Mouse (Mus musculus): ENCODE data around the gene 1700020D05Rik. TPM values are rescaled to one million over a fixed set of nuclear protein-coding genes. Genes with fewer than 3 reads are reported as not detected.
A peak's percentile ranks its signal among the peaks of the same experiment; 100 is the strongest.
"Not testable (repeated sequence)": the region's sequence is repeated elsewhere in the genome, so short reads cannot be mapped to it uniquely, and the experiment has no call there.

The 1700020D05Rik gene
- total and polyA plus RNA-seq, 3 experiments = 0.70 to 0.89 (median 0.82) TPM

- peak overlapping the region; percentile 91 for H3K4me3 ChIP-seq
- DNase-seq = peak; percentile 91 to 93
- intact Hi-C loops (cut with DNase I) = loop anchor here (2.0 kb wide), 1 partner anchor 20 kb away; the partner anchor contains the start of gene Snx32
- peaks cover 14% of the 10 kb centered on the region for H3K36me3 ChIP-seq (ENCODE audit: control insufficient read depth, insufficient read depth, low read length)
- H3K27me3 ChIP-seq (ENCODE audit: control insufficient read depth, insufficient read depth, low read length) = no peaks in the 10 kb centered on the region
- H3K9ac ChIP-seq (ENCODE audit: low read depth, low read length) = peak overlapping the region; percentile 88
- under 1% methylated on average over 59 of the region's 59 CpGs for WGBS
- H3K27ac ChIP-seq = peak overlapping the region; percentile 98
- peaks cover 2% of the 10 kb centered on the region; the same call in 1 of the 2 replicates for H3K4me1 ChIP-seq (ENCODE audit: control insufficient read depth, insufficient read depth, low read length)
- TF ChIP-seq CTCF (IDR thresholded peaks at IDR 0.05) = no peak
- peak; percentile 43; the same call in 1 of the 2 replicates for TF ChIP-seq EP300 (IDR thresholded peaks at IDR 0.05; ENCODE audit: insufficient read depth, low read depth, low read length)
- peak; percentile 94 for TF ChIP-seq POLR2A (IDR thresholded peaks at IDR 0.05; ENCODE audit: insufficient read depth, low read depth, low read length)
- H3K79me2 ChIP-seq (replicated peaks; ENCODE audit: control insufficient read depth, insufficient read depth, low read length) = 0 out of 2 replicates have a peak, but pooled peaks cover 5% of the 10 kb centered on the region
Measured at GRCm38 (mm10) chr19:5490898-5491708, 12.5 kb downstream of the 1700020D05Rik start.

DNA sequence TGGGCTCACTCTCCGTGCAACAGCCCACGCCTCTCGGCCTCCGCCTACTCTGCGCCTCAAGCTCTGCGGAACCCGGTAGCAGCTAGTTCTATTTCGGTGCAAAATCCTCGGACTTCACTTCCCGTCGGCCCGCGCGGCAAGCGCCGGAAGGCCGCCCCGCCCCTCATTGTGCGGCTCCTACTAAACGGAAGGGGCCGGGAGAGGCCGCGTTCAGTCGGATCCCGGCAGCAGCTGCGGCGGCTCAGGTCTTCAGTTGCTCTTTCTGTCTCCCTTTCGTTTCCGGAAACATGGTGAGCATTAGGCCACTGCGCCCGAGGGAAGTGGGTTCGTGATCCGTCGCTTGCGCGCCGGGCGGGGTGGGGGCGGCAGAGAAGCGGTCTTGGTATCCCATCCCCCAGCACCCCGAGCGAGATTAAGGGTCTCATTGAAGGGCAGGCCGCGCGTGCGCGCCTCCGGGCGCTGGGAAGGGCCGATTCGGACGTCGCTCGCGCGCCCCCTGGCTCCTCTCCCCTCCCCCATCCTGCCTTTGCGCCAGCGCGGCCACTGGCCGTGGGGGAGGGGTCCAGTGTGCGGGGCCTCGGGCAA is 13.2 kb downstream of the 1700020D05Rik start, which contains the start of gene Cfl1:
Gene Cfl1, plus strand, starts transcription at position 143 of the 585 bp plus-strand sequence.
- H3K27ac ChIP-seq = peak within 1 kb of the TSS; percentile 98
- peak; percentile 96 to 98 for DNase-seq
- under 1% methylated on average over 62 of the region's 62 CpGs for WGBS
- H3K4me1 ChIP-seq (ENCODE audit: control insufficient read depth, insufficient read depth, low read length) = peaks cover 2% of the 10 kb centered on the region; the same call in 1 of the 2 replicates
- no peaks in the 10 kb centered on the region for H3K27me3 ChIP-seq (ENCODE audit: control insufficient read depth, insufficient read depth, low read length)
- 0 out of 2 replicates have a peak, but pooled peaks cover 5% of the 10 kb centered on the region for H3K79me2 ChIP-seq (replicated peaks; ENCODE audit: control insufficient read depth, insufficient read depth, low read length)
- peak within 1 kb of the TSS; percentile 91 for H3K4me3 ChIP-seq
- TF ChIP-seq POLR2A (IDR thresholded peaks at IDR 0.05; ENCODE audit: insufficient read depth, low read depth, low read length) (peak; percentile 98), EP300 (IDR thresholded peaks at IDR 0.05; ENCODE audit: insufficient read depth, low read depth, low read length) (peak; percentile 73), CTCF (IDR thresholded peaks at IDR 0.05) (no peak)
- intact Hi-C loops (cut with DNase I) = loop anchor here (2.0 kb wide), 1 partner anchor 20 kb away; the partner anchor contains the start of gene Snx32
- peak within 1 kb of the TSS; percentile 88 for H3K9ac ChIP-seq (ENCODE audit: low read depth, low read length)
- peaks cover 14% of the 10 kb centered on the region for H3K36me3 ChIP-seq (ENCODE audit: control insufficient read depth, insufficient read depth, low read length)

GRCm38 (mm10) chr19:5489721-5490120 is 13.9 kb downstream of the 1700020D05Rik start:
- WGBS = 27% methylated on average over 10 of the region's 10 CpGs
- not testable (repeated sequence) for H3K9ac ChIP-seq (ENCODE audit: low read depth, low read length); H3K27me3 ChIP-seq (ENCODE audit: control insufficient read depth, insufficient read depth, low read length); H3K79me2 ChIP-seq (replicated peaks; ENCODE audit: control insufficient read depth, insufficient read depth, low read length); H3K4me1 ChIP-seq (ENCODE audit: control insufficient read depth, insufficient read depth, low read length)
- Histone ChIP-seq H3K27ac (peak overlapping the region; percentile 98), H3K4me3 (peak overlapping the region; percentile 61), H3K36me3 (ENCODE audit: control insufficient read depth, insufficient read depth, low read length) (peaks cover 14% of the 10 kb centered on the region)
- intact Hi-C loops (cut with DNase I) = loop anchor here (2.0 kb wide), 2 partner anchors 21 to 101 kb away; partner anchors contain the start of genes Sart1 and Snx32
- peak in 1 of 2 experiments; percentile 21 for DNase-seq

GRCm38 (mm10) chr19:5488878-5489571 is 14.6 kb downstream of the 1700020D05Rik start:
- Histone ChIP-seq H3K4me3 (peak overlapping the region; percentile 61), H3K79me2 (replicated peaks; ENCODE audit: control insufficient read depth, insufficient read depth, low read length) (0 out of 2 replicates have a peak, but pooled peaks cover 4% of the 10 kb centered on the region), H3K9ac (ENCODE audit: low read depth, low read length) (peak overlapping the region; percentile 66), H3K4me1 (ENCODE audit: control insufficient read depth, insufficient read depth, low read length) (peaks cover 2% of the 10 kb centered on the region; the same call in 1 of the 2 replicates), H3K27me3 (ENCODE audit: control insufficient read depth, insufficient read depth, low read length) (no peaks in the 10 kb centered on the region), H3K27ac (peak overlapping the region; percentile 98), H3K36me3 (ENCODE audit: control insufficient read depth, insufficient read depth, low read length) (peaks cover 12% of the 10 kb centered on the region)
- intact Hi-C loops (cut with DNase I) = loop anchor here (1.0 to 2.0 kb wide), 2 partner anchors 64 to 100 kb away; partner anchors contain the start of genes AI837181 and Sart1
- DNase-seq = peak; percentile 96 to 98
- TF ChIP-seq POLR2A (IDR thresholded peaks at IDR 0.05; ENCODE audit: insufficient read depth, low read depth, low read length) (peak; percentile 95), CTCF (IDR thresholded peaks at IDR 0.05) (no peak), EP300 (IDR thresholded peaks at IDR 0.05; ENCODE audit: insufficient read depth, low read depth, low read length) (no peak; the same call in 1 of the 2 replicates)
- WGBS = under 1% methylated on average over 26 of the region's 26 CpGs

DNA sequence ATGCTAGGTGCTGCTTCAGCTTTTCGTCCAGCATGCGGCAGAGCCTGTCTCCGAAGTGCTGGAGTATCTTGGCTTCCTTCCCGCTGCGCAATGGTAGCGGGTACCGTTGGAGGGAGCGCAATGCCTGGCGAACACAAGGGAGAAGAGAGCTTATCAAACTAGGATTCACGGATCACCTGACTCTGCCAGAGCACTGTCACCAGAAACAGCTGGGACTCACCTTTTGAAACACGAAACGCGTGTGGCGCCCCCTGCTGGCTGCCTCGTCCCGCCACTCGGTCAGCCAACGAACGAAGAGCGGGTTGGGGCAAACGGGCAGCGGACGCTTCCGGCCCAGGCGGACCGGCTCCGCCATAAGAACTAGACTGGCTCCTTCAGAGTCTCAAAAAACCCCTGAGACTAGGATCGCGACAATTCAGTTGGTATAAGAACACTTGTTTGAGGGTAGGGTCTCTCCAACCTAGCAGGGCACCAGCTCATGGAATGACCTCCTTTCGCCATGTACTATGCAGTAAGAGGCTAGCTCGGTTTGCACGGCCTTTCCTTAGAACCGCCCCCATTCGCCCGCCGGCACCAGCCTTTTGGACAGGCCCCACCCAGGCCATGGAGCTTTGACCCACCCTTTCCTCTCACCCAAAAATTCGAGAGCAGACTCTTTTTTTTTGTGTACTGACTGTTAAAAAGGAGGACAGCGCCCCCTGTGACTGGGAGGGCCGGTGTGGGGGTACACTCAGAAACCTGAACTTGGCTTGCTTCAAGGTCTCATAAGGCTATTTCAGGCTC is 15.6 kb downstream of the 1700020D05Rik start, which contains the start of gene Mus81:
Gene Mus81, minus strand, starts transcription at position 635 of the 783 bp plus-strand sequence.
- Histone ChIP-seq H3K27me3 (ENCODE audit: control insufficient read depth, insufficient read depth, low read length) (no peaks in the 10 kb centered on the region), H3K27ac (peak within 1 kb of the TSS; percentile 98), H3K36me3 (ENCODE audit: control insufficient read depth, insufficient read depth, low read length) (peaks cover 10% of the 10 kb centered on the region), H3K9ac (ENCODE audit: low read depth, low read length) (peak within 1 kb of the TSS; percentile 66), H3K4me1 (ENCODE audit: control insufficient read depth, insufficient read depth, low read length) (peaks cover 2% of the 10 kb centered on the region; the same call in 1 of the 2 replicates), H3K79me2 (replicated peaks; ENCODE audit: control insufficient read depth, insufficient read depth, low read length) (no peaks in the 10 kb centered on the region), H3K4me3 (peak within 1 kb of the TSS; percentile 62)
- intact Hi-C loops (cut with DNase I) = loop anchor here (1.0 to 2.0 kb wide), 6 partner anchors 15 to 121 kb away; partner anchors contain the start of genes AI837181, Banf1, Efemp2 and Eif1ad
- TF ChIP-seq POLR2A (IDR thresholded peaks at IDR 0.05; ENCODE audit: insufficient read depth, low read depth, low read length) (peak; percentile 92), CTCF (IDR thresholded peaks at IDR 0.05) (peak; percentile 71), EP300 (IDR thresholded peaks at IDR 0.05; ENCODE audit: insufficient read depth, low read depth, low read length) (peak; percentile 68)
- WGBS = under 1% methylated on average over 39 of the region's 39 CpGs
- peak; percentile 95 to 97 for DNase-seq

Measured in heart, adult 2 months (tissue).